Mouse (Mus musculus) CH12.LX (cell line): ENCODE measurements around the gene Cmip. TPM values are rescaled to one million over a fixed set of nuclear protein-coding genes. Genes with fewer than 3 reads are reported as not detected.

ENCODE experiments used
- DNase-seq: peaks from one replicate; pipeline ENCODE4 v3.0.0-alpha.2; 2013; ENCODE audit errors: extremely low read depth
- H3K27ac ChIP-seq: 2 replicates; pipeline ENCODE4 v1.5.1; 2012; ENCODE audit warnings: low read depth, mild to moderate bottlenecking, control low read depth, moderate library complexity; ENCODE audit not compliant: insufficient read depth
- H3K27me3 ChIP-seq: replicated peaks from 2 replicates; pipeline ENCODE3; 2012; ENCODE audit warnings: inconsistent platforms
- H3K36me3 ChIP-seq, 2 experiments: replicated peaks in 1 of 2; 2 replicates each; pipeline versions ENCODE3 to v1.6.1; 2012; ENCODE audit warnings: inconsistent platforms in 1 of 2, low read length in 1 of 2, mild to moderate bottlenecking in 1 of 2, mixed read lengths in 1 of 2, moderate library complexity in 1 of 2; ENCODE audit not compliant: control insufficient read depth in 1 of 2, insufficient read depth in 1 of 2
- H3K4me1 ChIP-seq, 2 experiments: 2 replicates each; pipeline ENCODE4 v1.6.1; 2012; ENCODE audit warnings: inconsistent platforms in 1 of 2, moderate library complexity in 1 of 2; ENCODE audit not compliant: insufficient read depth in 2 of 2, control insufficient read depth in 1 of 2
- H3K4me2 ChIP-seq: 2 replicates; pipeline ENCODE4 v1.6.1; 2012; ENCODE audit warnings: low read depth, mild to moderate bottlenecking, control low read depth; ENCODE audit not compliant: poor library complexity, insufficient read depth, severe bottlenecking
- H3K4me3 ChIP-seq, 3 experiments: fragments of 150-350 bp in 1 of 3; sonication (generic) in 1 of 3; replicated peaks in 1 of 3; 2 replicates each; pipeline versions ENCODE3 to v1.5.1; 2011 to 2012; ENCODE audit warnings: low read depth in 2 of 3, low read length in 2 of 3, mild to moderate bottlenecking in 2 of 3, moderate library complexity in 2 of 3, control low read depth in 1 of 3, improper control_type of control experiment in 1 of 3, inconsistent platforms in 1 of 3, mixed read lengths in 1 of 3; ENCODE audit not compliant: poor library complexity in 1 of 3
- H3K79me2 ChIP-seq: replicated peaks from 2 replicates; pipeline ENCODE4 v1.6.1; 2012; ENCODE audit warnings: mild to moderate bottlenecking, moderate library complexity; ENCODE audit not compliant: control insufficient read depth, poor library complexity, insufficient read depth, severe bottlenecking; ENCODE audit errors: extremely low read depth
- H3K9ac ChIP-seq: 2 replicates; pipeline ENCODE4 v1.6.1; 2012; ENCODE audit warnings: low read depth, mild to moderate bottlenecking, control low read depth, moderate library complexity; ENCODE audit not compliant: insufficient read depth
- H3K9me3 ChIP-seq: replicated peaks from 2 replicates; pipeline ENCODE3; 2012; ENCODE audit warnings: low read length, inconsistent platforms, mixed read lengths
- CHD1 ChIP-seq: IDR thresholded peaks from 2 replicates; pipeline ENCODE4 v1.6.1; 2012; ENCODE audit warnings: low read depth, low read length, improper control_type of control experiment, inconsistent platforms
- CTCF ChIP-seq, 2 experiments: IDR thresholded peaks in 1 of 2; conservative IDR thresholded peaks in 1 of 2; 2 replicates each; pipeline ENCODE4 v1.5.1; 2011 to 2012; ENCODE audit warnings: low read depth in 2 of 2, low read length in 2 of 2, improper control_type of control experiment in 1 of 2, inconsistent platforms in 1 of 2, mild to moderate bottlenecking in 1 of 2, moderate library complexity in 1 of 2
- E2F4 ChIP-seq: IDR thresholded peaks from 2 replicates; pipeline ENCODE4 v1.6.1; 2011; ENCODE audit warnings: low read depth, low read length, improper control_type of control experiment; ENCODE audit not compliant: insufficient replicate concordance
- EP300 ChIP-seq: IDR thresholded peaks from 2 replicates; pipeline ENCODE4 v1.6.1; 2011; ENCODE audit warnings: low read length, improper control_type of control experiment
- ETS1 ChIP-seq: conservative IDR thresholded peaks from 2 replicates; pipeline ENCODE4 v1.6.1; 2012; ENCODE audit warnings: low read depth, mild to moderate bottlenecking, inconsistent platforms, low read length, improper control_type of control experiment, moderate library complexity
- MAX ChIP-seq: IDR thresholded peaks from 2 replicates; pipeline ENCODE4 v1.6.1; 2011; ENCODE audit warnings: low read length, improper control_type of control experiment
- MAZ ChIP-seq: IDR thresholded peaks from 2 replicates; pipeline ENCODE4 v1.6.1; 2012; ENCODE audit warnings: low read depth, mild to moderate bottlenecking, inconsistent platforms, low read length, improper control_type of control experiment, moderate library complexity
- MEF2A ChIP-seq: IDR thresholded peaks from 2 replicates; pipeline ENCODE4 v1.6.1; 2014; ENCODE audit warnings: low read depth, mild to moderate bottlenecking, inconsistent platforms, low read length, improper control_type of control experiment, borderline replicate concordance
- MYC ChIP-seq: IDR thresholded peaks from 2 replicates; pipeline ENCODE4 v1.6.1; 2011; ENCODE audit warnings: low read depth, mild to moderate bottlenecking, improper control_type of control experiment, low read length
- POLR2A ChIP-seq: IDR thresholded peaks from 2 replicates; pipeline ENCODE4 v1.6.1; 2011; ENCODE audit warnings: low read depth, mild to moderate bottlenecking, improper control_type of control experiment, low read length
- SIN3A ChIP-seq: IDR thresholded peaks from 2 replicates; pipeline ENCODE4 v1.6.1; 2012; ENCODE audit warnings: low read length, improper control_type of control experiment, inconsistent platforms
- SMC3 ChIP-seq: IDR thresholded peaks from 2 replicates; pipeline ENCODE4 v1.6.1; 2011; ENCODE audit warnings: low read depth, low read length, improper control_type of control experiment
- TCF12 ChIP-seq: IDR thresholded peaks from 2 replicates; pipeline ENCODE4 v1.6.1; 2014; ENCODE audit warnings: low read depth, mild to moderate bottlenecking, inconsistent platforms, low read length, improper control_type of control experiment
- USF1 ChIP-seq: IDR thresholded peaks from 2 replicates; pipeline ENCODE4 v1.6.1; 2014; ENCODE audit warnings: low read depth, mild to moderate bottlenecking, inconsistent platforms, low read length, improper control_type of control experiment
- dilution Hi-C: fragments of 300-500 bp; cut with MboI; formaldehyde crosslinking; loops from 2 replicates; pipeline ENCODE4 v1.14.3; 2020; ENCODE audit warnings: low sequenced_read_pairs; ENCODE audit not compliant: extremely low pct_unique_long_range_greater_than_20kb, extremely low pct_ligation_motif_present
- in situ Hi-C: fragments of 300-500 bp; cut with MboI; formaldehyde crosslinking; loops from 3 replicates; pipeline ENCODE4 v1.14.3; 2019; ENCODE audit warnings: low sequenced_read_pairs, low pct_ligation_motif_present, low pct_unique_long_range_greater_than_20kb, mixed read lengths
- polyA plus RNA-seq: library from polyadenylated mRNA; unstranded; fragments of >175 nt; gene quantifications from 2 replicates; pipeline ENCODE4 v1.2.1, GENCODE M21; 2012; ENCODE audit warnings: low read depth; ENCODE audit not compliant: insufficient read length
- total RNA-seq, 2 experiments: library from RNA; depleted of rRNA; stranded (reverse); fragments of 300-350 nt in 1 of 2; fragments of >200 nt in 1 of 2; gene quantifications; 2 replicates each; pipeline ENCODE4 v1.2.3; 2012 to 2014

The Cmip gene
- total and polyA plus RNA-seq, 3 experiments: 5.2 to 39.0 (median 16.5) TPM

GRCm38 (mm10) chr8:117467466-117467865, 210.6 kb downstream of the Cmip start:
- H3K27ac ChIP-seq: no peak overlapping the region
- in situ Hi-C loops (no loop called here), dilution Hi-C loops (no loop called here)
- H3K4me1 ChIP-seq: peaks cover 14 to 55% of the 10 kb centered on the region in 2 experiments
- no peak overlapping the region for H3K4me3 ChIP-seq
- no peaks in the 10 kb centered on the region for H3K79me2 ChIP-seq
- no peak overlapping the region for H3K9ac ChIP-seq
- no peak overlapping the region for H3K4me2 ChIP-seq
- no peak for DNase-seq
- no peaks in the 10 kb centered on the region for H3K27me3 ChIP-seq
- no peaks in the 10 kb centered on the region for H3K9me3 ChIP-seq
- no peaks in the 10 kb centered on the region for H3K36me3 ChIP-seq
- TF ChIP-seq E2F4: no peak

GRCm38 (mm10) chr8:117469431-117470341, 212.8 kb downstream of the Cmip start:
- Histone ChIP-seq H3K9me3 (no peaks in the 10 kb centered on the region), H3K27me3 (no peaks in the 10 kb centered on the region), H3K4me2 (no peak overlapping the region), H3K79me2 (no peaks in the 10 kb centered on the region), H3K36me3 (no peaks in the 10 kb centered on the region), H3K4me3 (no peak overlapping the region), H3K27ac (no peak overlapping the region), H3K4me1 (peaks cover 14 to 58% of the 10 kb centered on the region in 2 experiments), H3K9ac (no peak overlapping the region)
- TF ChIP-seq CTCF (conservative IDR thresholded peaks at IDR 0.05 in 1 of 2, IDR thresholded peaks at IDR 0.05 in 1 of 2; ENCODE audit: low read depth in 2 of 2, low read length in 2 of 2): no peak
- no peak for TF ChIP-seq POLR2A
- TF ChIP-seq USF1: no peak
- no peak for TF ChIP-seq ETS1
- TF ChIP-seq CHD1: no peak
- no peak for TF ChIP-seq EP300
- no peak for TF ChIP-seq TCF12
- TF ChIP-seq MEF2A: no peak
- no peak for TF ChIP-seq SMC3
- TF ChIP-seq MAZ: no peak
- no peak for TF ChIP-seq MAX
- TF ChIP-seq SIN3A: no peak
- TF ChIP-seq MYC: no peak
- dilution Hi-C loops: no loop called here
- no peak for DNase-seq
- in situ Hi-C loops: loop anchor here (5.0 to 10.0 kb wide), 4 partner anchors 82 to 475 kb away; partner anchors contain the start of gene Gcsh
